Mouse (Mus musculus): ENCODE measurements around the gene Dhrs3.

DNA sequence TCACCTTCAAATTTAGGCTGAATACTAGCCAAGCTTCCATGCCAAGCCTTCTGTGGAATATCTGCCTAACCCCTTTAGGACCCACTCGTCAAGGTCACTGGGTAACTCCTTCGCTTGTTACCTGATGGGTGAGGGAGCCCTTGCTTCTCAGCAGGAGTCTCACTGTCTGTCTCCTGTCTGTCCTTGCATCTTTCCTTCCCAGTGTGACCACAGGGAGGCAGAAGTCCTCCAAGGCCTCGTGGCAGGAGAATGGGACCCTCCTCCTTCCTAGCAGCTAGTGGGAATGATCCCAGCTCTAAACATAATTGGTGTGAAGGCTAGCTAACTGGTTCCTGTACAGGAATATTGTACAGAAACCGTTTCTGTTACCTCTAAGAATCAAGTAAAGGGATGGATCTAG, 24.5 kb downstream of the Dhrs3 start:
- TF ChIP-seq CTCF (conservative IDR thresholded peaks at IDR 0.05; ENCODE audit: insufficient read depth, insufficient read length, low read depth, low read length) = peak; percentile 28
- no peak for TF ChIP-seq POLR2A (IDR thresholded peaks at IDR 0.05; ENCODE audit: low read depth, low read length)
